Mouse (Mus musculus): ENCODE measurements around the gene Olfr1023.

- TF ChIP-seq CTCF (conservative IDR thresholded peaks at IDR 0.05; ENCODE audit: insufficient read depth, insufficient read length, low read depth, low read length) (no peak), POLR2A (IDR thresholded peaks at IDR 0.05; ENCODE audit: low read depth, low read length) (no peak)
Observed at GRCm38 (mm10) chr2:85885340-85885739, at the start of gene Olfr1023.
